Mouse (Mus musculus): Measurements from ENCODE around the gene Ciapin1. TPM values are rescaled to one million over a fixed set of nuclear protein-coding genes. Genes with fewer than 3 reads are reported as not detected.
"Not testable (repeated sequence)": the region's sequence is repeated elsewhere in the genome, so short reads cannot be mapped to it uniquely, and the experiment has no call there.

Gene Ciapin1
- polyA plus RNA-seq, 1 experiment from 2014 or later = 188 TPM

DNA sequence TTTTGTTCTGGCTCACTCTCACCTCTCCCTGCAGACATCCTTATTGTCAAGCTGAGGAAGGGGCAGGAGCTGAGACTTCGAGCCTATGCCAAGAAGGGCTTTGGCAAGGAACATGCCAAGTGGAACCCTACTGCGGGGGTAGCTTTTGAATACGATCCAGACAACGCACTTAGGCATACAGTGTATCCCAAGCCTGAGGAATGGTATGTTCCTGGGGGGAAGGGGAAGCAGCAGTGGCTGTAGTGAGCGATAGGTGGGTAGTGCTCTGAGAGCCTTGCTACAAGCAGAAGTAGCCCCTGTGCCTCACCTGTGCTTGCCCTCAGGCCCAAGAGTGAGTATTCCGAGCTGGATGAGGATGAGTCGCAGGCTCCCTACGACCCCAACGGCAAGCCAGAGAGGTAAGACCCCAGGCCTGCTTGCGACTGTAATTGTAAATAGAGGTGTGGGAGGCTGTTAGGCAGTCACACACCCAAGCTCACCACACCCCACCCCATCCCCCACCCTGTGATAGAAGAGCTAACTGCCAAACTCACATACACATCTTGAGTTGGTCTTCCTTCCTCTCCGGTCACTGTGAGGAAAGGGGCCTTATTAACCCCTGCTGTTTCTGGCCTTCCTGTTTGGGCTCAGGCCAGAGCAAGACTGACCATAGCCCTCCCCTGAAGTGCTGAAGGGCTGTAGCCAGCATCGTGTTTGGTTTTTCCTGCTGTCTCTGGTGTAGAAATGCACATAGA, 24.5 kb upstream of the Ciapin1 start:
- Histone ChIP-seq H3K4me1 (ENCODE audit: control insufficient read depth, insufficient read depth, low read length) (peaks cover 18% of the 10 kb centered on the region), H3K4me2 (ENCODE audit: low read length) (no peak overlapping the region), H3K36me3 (ENCODE audit: control insufficient read depth, insufficient read depth, low read length) (peaks cover 34% of the 10 kb centered on the region), H3K27ac (ENCODE audit: low read length) (no peak overlapping the region), H3K4me3 (ENCODE audit: low read depth, low read length) (no peak overlapping the region), H3K27me3 (ENCODE audit: control insufficient read depth, insufficient read depth, low read depth, low read length) (no peaks in the 10 kb centered on the region), H3K9ac (ENCODE audit: low read depth, low read length) (no peak overlapping the region), H3K9me3 (replicated peaks; ENCODE audit: control insufficient read depth, low read length, poor library complexity, severe bottlenecking) (no peaks in the 10 kb centered on the region)
- ATAC-seq = no peak
- WGBS = 90% methylated on average over 12 of the region's 12 CpGs

DNA sequence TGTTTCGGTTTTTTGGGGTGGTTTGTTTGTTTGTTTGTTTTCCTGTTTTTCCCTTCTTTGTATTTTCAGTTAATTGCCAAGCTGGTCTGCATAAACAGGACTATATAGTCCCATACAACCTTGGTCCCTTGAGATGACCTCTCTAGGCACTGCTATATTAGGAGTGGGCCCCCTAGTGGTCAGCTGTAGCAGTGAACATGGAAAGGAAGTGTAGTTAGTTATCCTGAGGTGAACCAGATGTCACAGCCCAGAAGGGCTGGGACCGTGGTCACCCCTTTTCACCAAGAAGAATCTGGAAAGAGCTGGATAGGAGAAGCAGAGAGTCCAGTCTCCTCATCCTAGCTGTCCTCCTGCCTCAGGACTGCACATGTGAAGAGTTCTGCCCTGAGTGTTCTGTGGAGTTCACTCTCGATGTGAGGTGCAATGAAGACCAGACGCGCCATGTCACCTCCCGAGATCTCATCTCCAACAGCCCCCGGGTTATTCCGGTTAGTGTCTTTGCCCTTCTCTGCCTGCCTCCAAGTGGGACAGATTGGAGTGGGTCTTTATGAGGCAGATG, 23.3 kb upstream of the Ciapin1 start:
- no peak for ATAC-seq
- peaks cover 29% of the 10 kb centered on the region for H3K36me3 ChIP-seq (ENCODE audit: control insufficient read depth, insufficient read depth, low read length)

DNA sequence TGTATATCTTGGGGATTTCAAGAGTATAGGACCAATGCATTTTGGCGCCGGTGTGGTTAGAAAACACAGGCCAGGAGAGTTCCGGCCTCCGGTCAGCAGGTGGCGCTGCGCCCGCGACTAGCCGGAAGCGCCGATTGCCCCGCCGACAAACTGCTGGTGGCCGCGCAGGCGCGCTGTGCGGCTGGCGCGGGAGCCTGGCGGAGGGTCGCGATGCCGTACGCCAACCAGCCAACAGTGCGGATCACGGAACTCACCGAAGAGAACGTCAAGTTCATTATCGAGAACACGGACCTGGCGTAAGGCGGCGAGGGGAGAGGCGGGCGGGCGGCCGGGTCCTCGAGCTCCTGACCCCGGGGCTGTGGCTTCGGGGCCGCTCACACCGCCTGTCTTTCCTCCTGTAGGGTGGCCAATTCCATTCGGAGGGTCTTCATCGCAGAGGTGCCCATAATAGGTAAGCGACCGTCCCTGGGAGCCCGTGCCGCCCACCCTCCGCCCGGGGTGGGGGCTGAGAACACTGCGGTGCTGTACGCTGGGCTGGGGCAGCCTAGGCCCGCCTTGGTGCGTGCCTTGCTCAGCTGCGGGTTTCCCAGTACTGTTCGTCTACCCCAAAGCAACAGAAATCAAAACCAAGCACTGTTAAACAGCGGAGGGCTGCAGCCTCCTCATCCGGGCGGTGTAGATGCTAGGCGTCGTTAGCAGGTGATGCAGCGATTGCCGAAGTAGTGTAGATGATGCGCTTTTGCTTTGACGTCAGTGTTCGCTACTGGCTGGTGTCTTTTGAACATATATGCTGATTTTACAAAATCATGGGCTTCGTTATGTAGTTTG, 19.4 kb upstream of the Ciapin1 start, which contains the start of gene Polr2c:
Gene Polr2c (plus strand): TSS at position 105 of the 828 bp plus-strand sequence.
- WGBS = under 1% methylated on average over 68 of the region's 68 CpGs
- ATAC-seq = peak; percentile 85
- peaks cover 18% of the 10 kb centered on the region for H3K36me3 ChIP-seq (ENCODE audit: control insufficient read depth, insufficient read depth, low read length)

More for the DNA sequence above, 23.3 kb upstream of the Ciapin1 start:
- no peak overlapping the region for H3K4me2 ChIP-seq (ENCODE audit: low read length)
- no peak overlapping the region for H3K4me3 ChIP-seq (ENCODE audit: low read depth, low read length)
- no peak overlapping the region for H3K27ac ChIP-seq (ENCODE audit: low read length)
- H3K4me1 ChIP-seq (ENCODE audit: control insufficient read depth, insufficient read depth, low read length) = peaks cover 18% of the 10 kb centered on the region
- no peaks in the 10 kb centered on the region for H3K9me3 ChIP-seq (replicated peaks; ENCODE audit: control insufficient read depth, low read length, poor library complexity, severe bottlenecking)
- H3K9ac ChIP-seq (ENCODE audit: low read depth, low read length) = no peak overlapping the region
- no peaks in the 10 kb centered on the region for H3K27me3 ChIP-seq (ENCODE audit: control insufficient read depth, insufficient read depth, low read depth, low read length)
- 79% methylated on average over 8 of the region's 8 CpGs for WGBS

DNA sequence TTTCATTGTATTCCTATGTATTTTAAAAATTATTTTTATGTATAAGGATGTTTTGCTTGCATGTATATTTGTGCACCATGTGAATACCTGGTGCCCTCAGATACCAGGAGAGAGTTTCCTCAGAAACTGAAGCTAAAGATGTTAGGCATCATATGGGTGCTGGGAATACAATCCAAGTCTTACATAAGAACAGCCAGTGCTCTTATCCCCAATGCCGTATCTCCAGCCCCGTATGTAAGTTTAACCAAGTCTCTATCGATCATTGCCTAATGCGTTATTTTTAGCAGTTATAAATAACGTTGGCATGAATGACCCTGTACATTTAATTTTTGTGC, 18.8 kb upstream of the Ciapin1 start:
- 0 out of 2 replicates have a peak overlapping the region, but pooled peaks have one; percentile 17 for H3K4me2 ChIP-seq (ENCODE audit: low read length)
- 30% methylated on average over 5 of the region's 5 CpGs for WGBS
- no peak overlapping the region for H3K27ac ChIP-seq (ENCODE audit: low read length)
- peaks cover 18% of the 10 kb centered on the region for H3K36me3 ChIP-seq (ENCODE audit: control insufficient read depth, insufficient read depth, low read length)
- no peak overlapping the region; the same call in 1 of the 2 replicates for H3K9ac ChIP-seq (ENCODE audit: low read depth, low read length)
- H3K9me3 ChIP-seq (replicated peaks; ENCODE audit: control insufficient read depth, low read length, poor library complexity, severe bottlenecking) = no peaks in the 10 kb centered on the region
- no peaks in the 10 kb centered on the region for H3K27me3 ChIP-seq (ENCODE audit: control insufficient read depth, insufficient read depth, low read depth, low read length)
- H3K4me3 ChIP-seq (ENCODE audit: low read depth, low read length) = no peak overlapping the region
- no peak; the same call in 1 of the 2 replicates for ATAC-seq
- H3K4me1 ChIP-seq (ENCODE audit: control insufficient read depth, insufficient read depth, low read length) = peaks cover 18% of the 10 kb centered on the region

More for the DNA sequence above, 19.4 kb upstream of the Ciapin1 start, which contains the start of gene Polr2c:
- peak within 1 kb of the TSS; percentile 94 for H3K9ac ChIP-seq (ENCODE audit: low read depth, low read length)
- H3K4me3 ChIP-seq (ENCODE audit: low read depth, low read length) = peak within 1 kb of the TSS; percentile 95
- no peaks in the 10 kb centered on the region for H3K27me3 ChIP-seq (ENCODE audit: control insufficient read depth, insufficient read depth, low read depth, low read length)
- peaks cover 18% of the 10 kb centered on the region for H3K4me1 ChIP-seq (ENCODE audit: control insufficient read depth, insufficient read depth, low read length)
- peak within 1 kb of the TSS; percentile 79 for H3K27ac ChIP-seq (ENCODE audit: low read length)
- no peaks in the 10 kb centered on the region for H3K9me3 ChIP-seq (replicated peaks; ENCODE audit: control insufficient read depth, low read length, poor library complexity, severe bottlenecking)
- H3K4me2 ChIP-seq (ENCODE audit: low read length) = peak within 1 kb of the TSS; percentile 94

DNA sequence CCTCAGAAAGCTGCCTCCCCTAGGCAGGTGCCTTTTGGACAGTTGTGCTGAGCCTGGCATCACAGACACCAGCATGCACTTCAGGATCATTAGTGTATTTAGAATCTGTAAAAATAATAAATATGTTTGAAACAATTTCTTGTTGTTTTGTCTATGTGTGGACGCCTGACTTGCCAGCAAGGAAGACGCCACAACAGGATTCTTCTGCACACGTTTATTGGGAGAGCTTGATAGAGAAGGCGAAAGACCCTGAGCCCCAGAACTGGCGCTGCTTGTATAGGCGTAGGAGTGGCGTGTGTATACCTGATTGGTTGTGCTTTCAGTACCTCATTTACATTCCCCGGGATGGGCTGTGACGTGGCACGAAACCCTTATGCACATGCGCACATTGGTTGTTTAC, 16.6 kb upstream of the Ciapin1 start:
- ATAC-seq; H3K9ac ChIP-seq (ENCODE audit: low read depth, low read length); H3K27ac ChIP-seq (ENCODE audit: low read length); H3K9me3 ChIP-seq (replicated peaks; ENCODE audit: control insufficient read depth, low read length, poor library complexity, severe bottlenecking); H3K4me3 ChIP-seq (ENCODE audit: low read depth, low read length); H3K27me3 ChIP-seq (ENCODE audit: control insufficient read depth, insufficient read depth, low read depth, low read length); H3K4me2 ChIP-seq (ENCODE audit: low read length): not testable (repeated sequence)
- WGBS = 90% methylated on average over 11 of the region's 11 CpGs
- peaks cover 17% of the 10 kb centered on the region for H3K4me1 ChIP-seq (ENCODE audit: control insufficient read depth, insufficient read depth, low read length)
- peaks cover 28% of the 10 kb centered on the region for H3K36me3 ChIP-seq (ENCODE audit: control insufficient read depth, insufficient read depth, low read length)

DNA sequence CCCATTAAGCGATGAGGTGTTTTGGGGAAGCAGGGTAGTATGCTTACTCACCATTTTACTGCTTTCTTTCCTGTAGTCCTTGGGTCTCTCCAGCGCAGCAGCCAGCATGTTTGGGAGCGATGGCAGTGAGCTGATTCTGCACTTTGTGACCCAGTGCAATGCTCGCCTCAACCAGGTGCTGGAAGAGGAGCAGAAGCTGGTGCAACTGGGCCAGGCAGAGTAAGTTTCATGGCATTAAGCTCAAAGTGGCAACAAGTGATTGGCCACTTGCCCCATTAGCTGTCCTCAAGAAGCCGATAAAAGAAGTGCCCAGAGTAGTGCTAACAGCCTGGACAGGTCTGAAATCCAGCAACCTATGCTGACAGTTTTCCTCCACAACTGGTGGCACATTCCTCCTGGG, 11.9 kb upstream of the Ciapin1 start:
- Histone ChIP-seq H3K36me3 (ENCODE audit: control insufficient read depth, insufficient read depth, low read length) (peaks cover 33% of the 10 kb centered on the region), H3K4me1 (ENCODE audit: control insufficient read depth, insufficient read depth, low read length) (no peaks in the 10 kb centered on the region), H3K27me3 (ENCODE audit: control insufficient read depth, insufficient read depth, low read depth, low read length) (no peaks in the 10 kb centered on the region), H3K9me3 (replicated peaks; ENCODE audit: control insufficient read depth, low read length, poor library complexity, severe bottlenecking) (no peaks in the 10 kb centered on the region), H3K9ac (ENCODE audit: low read depth, low read length) (no peak overlapping the region), H3K4me3 (ENCODE audit: low read depth, low read length) (no peak overlapping the region), H3K27ac (ENCODE audit: low read length) (no peak overlapping the region), H3K4me2 (ENCODE audit: low read length) (no peak overlapping the region)
- 97% methylated on average over 5 of the region's 5 CpGs for WGBS
- ATAC-seq = no peak

DNA sequence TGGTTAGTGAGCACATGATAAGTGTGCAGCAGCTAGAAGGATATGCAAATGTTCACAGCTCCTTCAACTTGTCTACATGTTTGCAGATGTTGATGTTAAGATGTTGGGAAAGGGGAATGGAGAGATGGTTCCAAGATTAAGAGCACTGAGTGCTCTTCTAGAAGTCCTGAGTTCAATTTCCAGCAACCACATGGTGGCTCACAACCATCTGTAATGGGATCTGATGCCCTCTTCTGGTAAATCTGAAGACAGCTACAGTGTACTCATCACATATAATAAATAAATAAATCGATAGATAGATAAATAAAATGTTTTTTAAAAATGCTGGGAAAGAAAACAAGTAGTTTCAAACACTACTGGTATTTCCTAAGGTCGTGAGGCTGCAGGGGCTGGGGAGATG, 3.0 kb upstream of the Ciapin1 start:
- H3K9ac ChIP-seq (ENCODE audit: low read depth, low read length) = no peak overlapping the region
- H3K36me3 ChIP-seq (ENCODE audit: control insufficient read depth, insufficient read depth, low read length) = 0 out of 2 replicates have a peak, but pooled peaks cover 3% of the 10 kb centered on the region
- H3K4me1 ChIP-seq (ENCODE audit: control insufficient read depth, insufficient read depth, low read length) = peaks cover 12% of the 10 kb centered on the region
- H3K9me3 ChIP-seq (replicated peaks; ENCODE audit: control insufficient read depth, low read length, poor library complexity, severe bottlenecking) = no peaks in the 10 kb centered on the region
- no peak overlapping the region for H3K27ac ChIP-seq (ENCODE audit: low read length)
- H3K27me3 ChIP-seq (ENCODE audit: control insufficient read depth, insufficient read depth, low read depth, low read length) = no peaks in the 10 kb centered on the region
- ATAC-seq = no peak
- H3K4me3 ChIP-seq (ENCODE audit: low read depth, low read length) = no peak overlapping the region
- WGBS = 47% methylated on average over 2 of the region's 2 CpGs
- no peak overlapping the region for H3K4me2 ChIP-seq (ENCODE audit: low read length)

DNA sequence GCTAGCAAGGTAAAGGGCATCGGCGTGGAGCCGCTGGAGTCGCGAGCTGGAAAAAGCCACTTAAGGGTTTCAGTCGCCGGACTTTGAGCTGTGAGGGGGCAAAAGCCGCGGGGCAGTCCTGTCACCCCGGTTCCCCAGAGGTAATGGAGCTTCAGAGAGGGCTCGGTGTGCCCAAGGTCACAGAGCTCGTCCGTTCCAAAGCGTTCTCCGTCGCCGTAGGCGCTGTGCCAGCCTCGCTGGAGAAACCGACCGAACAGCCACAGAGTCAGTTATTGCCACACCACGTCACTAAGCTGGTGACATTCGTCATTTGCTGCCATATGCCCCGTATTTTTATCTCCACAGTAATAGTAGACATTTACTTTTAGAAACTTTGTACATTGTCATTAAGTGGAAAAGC, 442 bp upstream of the Ciapin1 start:
- ATAC-seq = peak; percentile 73
- H3K27ac ChIP-seq (ENCODE audit: low read length) = peak overlapping the region; percentile 95
- peak overlapping the region; percentile 94 for H3K4me3 ChIP-seq (ENCODE audit: low read depth, low read length)
- H3K4me1 ChIP-seq (ENCODE audit: control insufficient read depth, insufficient read depth, low read length) = peaks cover 12% of the 10 kb centered on the region
- under 1% methylated on average over 24 of the region's 24 CpGs for WGBS
- peak overlapping the region; percentile 93 for H3K9ac ChIP-seq (ENCODE audit: low read depth, low read length)
- H3K36me3 ChIP-seq (ENCODE audit: control insufficient read depth, insufficient read depth, low read length) = no peaks in the 10 kb centered on the region
- H3K9me3 ChIP-seq (replicated peaks; ENCODE audit: control insufficient read depth, low read length, poor library complexity, severe bottlenecking) = no peaks in the 10 kb centered on the region
- peak overlapping the region; percentile 66 for H3K4me2 ChIP-seq (ENCODE audit: low read length)
- H3K27me3 ChIP-seq (ENCODE audit: control insufficient read depth, insufficient read depth, low read depth, low read length) = no peaks in the 10 kb centered on the region

Measured in midbrain, embryonic 16.5 days (tissue).